Mouse (Mus musculus) heart, postnatal 0 days (tissue): ENCODE measurements at regions not wholly inside any gene's neighbourhood (a gene's known extent, or its start where the extent isn't known, plus 50 kb on each side); places are given as distances from the start of the nearest gene placed in this dataset.

ENCODE experiments used
- CTCF ChIP-seq: IDR thresholded peaks from 2 replicates; pipeline ENCODE4 v1.5.1; 2016; ENCODE audit warnings: antibody characterized with exemption, control low read depth, low read depth
- EP300 ChIP-seq: IDR thresholded peaks from 2 replicates; pipeline ENCODE4 v1.6.1; 2016; ENCODE audit warnings: antibody characterized with exemption, low read depth

DNA sequence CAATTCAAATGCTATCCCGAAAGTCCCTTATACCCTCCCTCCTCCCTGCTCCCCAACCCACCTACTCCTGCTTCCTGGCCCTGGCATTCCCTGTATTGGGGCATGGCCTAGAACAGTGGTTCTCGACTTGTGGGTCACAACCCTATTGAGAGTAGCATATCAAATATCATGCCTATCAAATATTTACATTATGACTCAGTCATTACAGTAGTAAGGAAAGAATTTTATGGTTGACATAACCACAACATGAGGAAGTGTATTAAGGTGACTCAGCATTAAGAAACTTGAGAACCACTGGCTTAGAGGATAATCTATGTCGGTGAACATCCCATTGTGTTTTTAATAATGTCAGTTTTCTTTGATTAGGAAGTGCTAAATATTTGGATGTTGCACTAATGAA, 173.3 kb upstream of the 2610001J05Rik start:
- no peak for TF ChIP-seq EP300
- TF ChIP-seq CTCF: no peak
